Mouse (Mus musculus): Measurements from ENCODE around the gene Gm47841. TPM values are rescaled to one million over a fixed set of nuclear protein-coding genes. Genes with fewer than 3 reads are reported as not detected.

Gene Gm47841
- total and polyA plus RNA-seq, 3 experiments: not detected

DNA sequence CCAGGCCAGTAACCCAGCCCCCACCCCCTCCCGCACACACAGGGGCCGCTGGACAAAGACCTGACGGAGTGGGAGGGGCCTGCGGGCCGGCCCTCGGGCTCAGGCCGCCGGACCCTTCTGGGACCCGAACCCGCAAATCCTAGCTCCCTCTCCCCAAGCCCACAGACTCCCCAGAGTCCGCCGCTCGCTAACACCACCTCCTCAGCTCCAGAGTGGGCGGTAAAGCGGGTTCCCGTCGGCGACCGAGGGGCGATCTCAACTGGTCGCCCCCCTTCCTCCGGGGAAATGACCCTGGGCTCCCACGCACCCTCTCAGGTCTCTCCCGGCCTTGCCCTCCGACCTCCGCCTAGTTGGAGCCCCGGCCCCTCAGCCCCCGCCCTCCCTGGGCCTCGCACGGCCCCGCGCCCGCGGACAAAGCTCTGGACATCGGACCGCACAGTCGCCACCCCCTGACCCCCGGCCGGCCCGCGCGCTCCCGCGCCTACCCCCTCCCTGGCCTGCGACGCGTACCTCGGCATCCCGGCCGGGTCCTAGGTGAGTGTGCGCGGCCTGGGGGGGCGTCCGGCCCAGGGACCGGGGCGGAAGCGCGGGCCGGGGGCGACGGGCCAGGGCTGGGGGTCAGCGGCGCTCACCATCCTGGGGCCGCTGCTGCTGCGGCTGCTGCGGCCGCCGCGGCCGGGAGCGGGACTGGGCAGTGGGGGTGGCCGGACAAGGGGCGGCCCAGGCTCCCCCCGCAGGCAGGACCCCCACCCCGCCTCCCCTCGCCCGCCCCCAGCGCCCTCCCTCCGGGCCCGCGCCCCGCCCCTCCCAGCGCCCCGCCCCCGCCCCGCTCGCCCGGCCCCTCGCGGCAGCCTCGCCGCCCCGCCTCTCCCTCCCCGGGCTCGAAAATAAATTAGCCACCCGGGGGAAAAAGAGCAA lies 30.9 kb upstream of the Gm47841 start, which contains the start of gene Fignl2:
Gene Fignl2, minus strand, starts transcription at position 755 of the 918 bp plus-strand sequence.
- Histone ChIP-seq H3K4me1 (ENCODE audit: control insufficient read depth in 1 of 2, insufficient read depth in 2 of 2) (peaks cover 3 to 9% of the 10 kb centered on the region in 2 experiments), H3K4me2 (ENCODE audit: insufficient read depth, low read depth, poor library complexity, severe bottlenecking) (0 out of 2 replicates have a peak within 1 kb of the TSS, but pooled peaks have one; percentile 25), H3K27ac (ENCODE audit: insufficient read depth, low read depth) (no peak within 1 kb of the TSS), H3K79me2 (replicated peaks; ENCODE audit: control insufficient read depth, extremely low read depth, insufficient read depth, poor library complexity, severe bottlenecking) (no peaks in the 10 kb centered on the region), H3K27me3 (replicated peaks) (peaks cover 90% of the 10 kb centered on the region), H3K4me3 (replicated peaks in 1 of 3; ENCODE audit: low read depth in 2 of 3, low read length in 2 of 3, poor library complexity in 1 of 3) (peak within 1 kb of the TSS in 2 of 3 experiments; percentile 32 to 53), H3K36me3 (replicated peaks in 1 of 2; ENCODE audit: control insufficient read depth in 1 of 2, insufficient read depth in 1 of 2, low read length in 1 of 2) (no peaks in the 10 kb centered on the region), H3K9me3 (replicated peaks; ENCODE audit: low read length) (peaks cover 9% of the 10 kb centered on the region), H3K9ac (ENCODE audit: insufficient read depth, low read depth) (no peak within 1 kb of the TSS)
- in situ Hi-C loops (cut with MboI; ENCODE audit: low pct_ligation_motif_present, low pct_unique_long_range_greater_than_20kb, low sequenced_read_pairs) (no loop called here), dilution Hi-C loops (cut with MboI; ENCODE audit: extremely low pct_ligation_motif_present, extremely low pct_unique_long_range_greater_than_20kb, low sequenced_read_pairs) (no loop called here)
- TF ChIP-seq EP300 (IDR thresholded peaks at IDR 0.05; ENCODE audit: low read length): no peak
- no peak for TF ChIP-seq BHLHE40 (IDR thresholded peaks at IDR 0.05; ENCODE audit: low read depth, low read length)
- no peak for TF ChIP-seq CHD2 (IDR thresholded peaks at IDR 0.05; ENCODE audit: low read length)
- no peak for TF ChIP-seq E2F4 (IDR thresholded peaks at IDR 0.05; ENCODE audit: insufficient replicate concordance, low read depth, low read length)
- no peak for TF ChIP-seq RCOR1 (conservative IDR thresholded peaks at IDR 0.05; ENCODE audit: low read depth, low read length)
- no peak for TF ChIP-seq ELF1 (IDR thresholded peaks at IDR 0.05; ENCODE audit: low read depth, low read length)
- no peak for TF ChIP-seq POLR2A (IDR thresholded peaks at IDR 0.05; ENCODE audit: low read depth, low read length)
- TF ChIP-seq NELFE (IDR thresholded peaks at IDR 0.05; ENCODE audit: low read depth, low read length): no peak
- TF ChIP-seq JUND (conservative IDR thresholded peaks at IDR 0.05; ENCODE audit: low read depth, low read length): no peak
- no peak for TF ChIP-seq TCF12 (IDR thresholded peaks at IDR 0.05; ENCODE audit: low read depth, low read length)
- TF ChIP-seq RAD21 (IDR thresholded peaks at IDR 0.05; ENCODE audit: low read depth, low read length): no peak
- no peak for TF ChIP-seq SIN3A (IDR thresholded peaks at IDR 0.05; ENCODE audit: low read length)
- no peak for TF ChIP-seq UBTF (IDR thresholded peaks at IDR 0.05; ENCODE audit: low read depth, low read length)
- no peak for TF ChIP-seq USF1 (IDR thresholded peaks at IDR 0.05; ENCODE audit: low read depth, low read length)
- no peak for TF ChIP-seq MAX (IDR thresholded peaks at IDR 0.05; ENCODE audit: low read length)
- no peak for TF ChIP-seq KAT2A (IDR thresholded peaks at IDR 0.05; ENCODE audit: insufficient replicate concordance, low read length)
- no peak for TF ChIP-seq SMC3 (IDR thresholded peaks at IDR 0.05; ENCODE audit: low read depth, low read length)
- no peak for TF ChIP-seq NRF1 (IDR thresholded peaks at IDR 0.05; ENCODE audit: low read depth, low read length)
- no peak for DNase-seq (ENCODE audit: extremely low read depth)

All from CH12.LX (cell line).